Mouse (Mus musculus) neutrophil, adult 65 days (primary cell): ENCODE data around the gene S1pr3. TPM values are rescaled to one million over a fixed set of nuclear protein-coding genes. Genes with fewer than 3 reads are reported as not detected.

Source experiments
- total RNA-seq: library from RNA; stranded (reverse); gene quantifications from 2 replicates; pipeline ENCODE4 v1.2.4, GENCODE M21; 2023

The S1pr3 gene
- total RNA-seq, result 0.75 and 1.1 TPM in 2 replicates

DNA sequence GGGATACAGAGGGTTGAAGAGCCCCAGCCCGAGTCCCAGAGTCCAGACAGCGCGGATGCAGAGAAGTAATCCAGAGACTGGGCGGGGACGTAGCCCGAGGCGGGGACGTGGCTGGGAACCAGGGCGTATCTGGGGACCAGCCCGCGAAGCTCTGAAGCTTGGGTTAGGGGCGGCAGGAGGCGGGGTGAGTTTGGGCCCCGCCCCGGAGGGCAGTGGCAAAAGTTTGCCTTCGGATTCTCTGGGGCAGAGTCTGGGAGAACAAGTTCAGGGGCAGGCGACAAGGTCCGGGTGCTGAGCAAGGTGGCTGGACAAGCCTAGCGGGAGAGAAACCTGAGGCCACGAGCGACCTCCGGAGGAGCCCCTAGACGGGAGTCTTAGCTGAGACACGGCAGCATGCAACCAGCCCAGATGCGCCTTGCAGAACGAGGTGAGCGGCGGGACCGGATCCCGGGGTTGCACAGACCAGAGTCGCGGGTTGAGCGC, at the start of gene S1pr3:
Gene S1pr3, plus strand, starts transcription at position 121 of the 483 bp plus-strand sequence.

Other genes starting within 250 kb of the S1pr3 start
- gene Nxnl2, start 237.6 kb upstream of the S1pr3 start, total RNA-seq, result not detected in 2 replicates
- gene Shc3, start 160.8 kb downstream of the S1pr3 start, total RNA-seq, result not detected in 2 replicates
- 114 and 138 TPM in 2 replicates for gene Cks2, start 236.6 kb downstream of the S1pr3 start, total RNA-seq
- 26.0 and 40.9 TPM in 2 replicates for gene Secisbp2, start 243.1 kb downstream of the S1pr3 start, total RNA-seq